Mouse (Mus musculus): ENCODE data around the gene Kcnj12.

GRCm38 (mm10) chr11:61098046-61098445, 75.7 kb downstream of the Kcnj12 start:
- TF ChIP-seq CTCF (IDR thresholded peaks at IDR 0.05; ENCODE audit: borderline replicate concordance, extremely low read depth, insufficient read depth, insufficient read length) (no peak), POLR2A (IDR thresholded peaks at IDR 0.05; ENCODE audit: borderline replicate concordance, extremely low read depth, insufficient read depth, insufficient read length, poor library complexity, severe bottlenecking) (no peak)

All from brain, embryonic 14.5 days (tissue).